Mouse (Mus musculus): ENCODE results near the gene Hectd1. TPM values are rescaled to one million over a fixed set of nuclear protein-coding genes. Genes with fewer than 3 reads are reported as not detected.

Hectd1 gene
- polyA plus RNA-seq, 1 experiment from 2014 or later, result 59.4 TPM

GRCm38 (mm10) chr12:51849902-51850301, 20.6 kb upstream of the Hectd1 start:
- H3K4me1 ChIP-seq (replicated peaks; ENCODE audit: control insufficient read depth, insufficient read depth, low read length), result peaks cover 29% of the 10 kb centered on the region
- H3K4me3 ChIP-seq (ENCODE audit: low read depth, low read length), result no peak overlapping the region; the same call in 1 of the 2 replicates
- ATAC-seq (replicated peaks; ENCODE audit: low FRiP score), result peak; percentile 36
- H3K9me3 ChIP-seq (ENCODE audit: control insufficient read depth, low read length), result no peaks in the 10 kb centered on the region
- DNase-seq (ENCODE audit: low spot score), result no peak
- no peaks in the 10 kb centered on the region for H3K36me3 ChIP-seq (ENCODE audit: control insufficient read depth, insufficient read depth, low read length)
- peak overlapping the region; percentile 80 for H3K27ac ChIP-seq (ENCODE audit: low read depth, low read length)
- H3K27me3 ChIP-seq (replicated peaks; ENCODE audit: control insufficient read depth, insufficient read depth, low read length), result no peaks in the 10 kb centered on the region
- 38% methylated on average over 2 of the region's 2 CpGs for WGBS
- peak overlapping the region; percentile 17; the same call in 1 of the 2 replicates for H3K9ac ChIP-seq (ENCODE audit: low read depth, low read length)
- H3K4me2 ChIP-seq, result peak overlapping the region; percentile 36

- Histone ChIP-seq H3K4me1 (replicated peaks; ENCODE audit: control insufficient read depth, insufficient read depth, low read length) (peaks cover 41% of the 10 kb centered on the region), H3K9me3 (ENCODE audit: control insufficient read depth, low read length) (no peaks in the 10 kb centered on the region), H3K27me3 (replicated peaks; ENCODE audit: control insufficient read depth, insufficient read depth, low read length) (no peaks in the 10 kb centered on the region), H3K9ac (ENCODE audit: low read depth, low read length) (no peak overlapping the region), H3K4me3 (ENCODE audit: low read depth, low read length) (no peak overlapping the region), H3K4me2 (no peak overlapping the region), H3K27ac (ENCODE audit: low read depth, low read length) (no peak overlapping the region), H3K36me3 (ENCODE audit: control insufficient read depth, insufficient read depth, low read length) (no peaks in the 10 kb centered on the region)
- WGBS, result 81% methylated on average over 9 of the region's 9 CpGs
- no peak for DNase-seq (ENCODE audit: low spot score)
- no peak for ATAC-seq (replicated peaks; ENCODE audit: low FRiP score)
Measured at GRCm38 (mm10) chr12:51847953-51848680, 18.8 kb upstream of the Hectd1 start.

GRCm38 (mm10) chr12:51845261-51845660, 15.9 kb upstream of the Hectd1 start:
- ATAC-seq (replicated peaks; ENCODE audit: low FRiP score), result peak; percentile 2; the same call in 1 of the 2 replicates
- Histone ChIP-seq H3K4me2 (peak overlapping the region; percentile 67), H3K9ac (ENCODE audit: low read depth, low read length) (peak overlapping the region; percentile 31; the same call in 1 of the 2 replicates), H3K27me3 (replicated peaks; ENCODE audit: control insufficient read depth, insufficient read depth, low read length) (no peaks in the 10 kb centered on the region), H3K4me1 (replicated peaks; ENCODE audit: control insufficient read depth, insufficient read depth, low read length) (peaks cover 52% of the 10 kb centered on the region), H3K27ac (ENCODE audit: low read depth, low read length) (peak overlapping the region; percentile 95), H3K36me3 (ENCODE audit: control insufficient read depth, insufficient read depth, low read length) (no peaks in the 10 kb centered on the region), H3K4me3 (ENCODE audit: low read depth, low read length) (peak overlapping the region; percentile 50; the same call in 1 of the 2 replicates), H3K9me3 (ENCODE audit: control insufficient read depth, low read length) (no peaks in the 10 kb centered on the region)
- WGBS, result 36% methylated on average over 1 of the region's 1 CpGs
- no peak for DNase-seq (ENCODE audit: low spot score)

GRCm38 (mm10) chr12:51844771-51845256, 15.5 kb upstream of the Hectd1 start:
- under 1% methylated on average over 17 of the region's 17 CpGs for WGBS
- ATAC-seq (replicated peaks; ENCODE audit: low FRiP score) (peak; percentile 98), DNase-seq (ENCODE audit: low spot score) (peak; percentile 90)
- Histone ChIP-seq H3K4me1 (replicated peaks; ENCODE audit: control insufficient read depth, insufficient read depth, low read length) (peaks cover 48% of the 10 kb centered on the region), H3K4me3 (ENCODE audit: low read depth, low read length) (peak overlapping the region; percentile 50), H3K27ac (ENCODE audit: low read depth, low read length) (peak overlapping the region; percentile 95), H3K27me3 (replicated peaks; ENCODE audit: control insufficient read depth, insufficient read depth, low read length) (no peaks in the 10 kb centered on the region), H3K4me2 (peak overlapping the region; percentile 67), H3K9ac (ENCODE audit: low read depth, low read length) (peak overlapping the region; percentile 66), H3K9me3 (ENCODE audit: control insufficient read depth, low read length) (no peaks in the 10 kb centered on the region), H3K36me3 (ENCODE audit: control insufficient read depth, insufficient read depth, low read length) (no peaks in the 10 kb centered on the region)

- Histone ChIP-seq H3K27ac (ENCODE audit: low read depth, low read length) (peak overlapping the region; percentile 95), H3K27me3 (replicated peaks; ENCODE audit: control insufficient read depth, insufficient read depth, low read length) (no peaks in the 10 kb centered on the region), H3K9ac (ENCODE audit: low read depth, low read length) (peak overlapping the region; percentile 66), H3K9me3 (ENCODE audit: control insufficient read depth, low read length) (no peaks in the 10 kb centered on the region), H3K4me1 (replicated peaks; ENCODE audit: control insufficient read depth, insufficient read depth, low read length) (peaks cover 44% of the 10 kb centered on the region), H3K36me3 (ENCODE audit: control insufficient read depth, insufficient read depth, low read length) (no peaks in the 10 kb centered on the region), H3K4me2 (peak overlapping the region; percentile 67), H3K4me3 (ENCODE audit: low read depth, low read length) (peak overlapping the region; percentile 50)
- DNase-seq (ENCODE audit: low spot score) (no peak), ATAC-seq (replicated peaks; ENCODE audit: low FRiP score) (no peak)
- WGBS, result 23% methylated on average over 15 of the region's 15 CpGs
Measured at GRCm38 (mm10) chr12:51843576-51844520, 14.5 kb upstream of the Hectd1 start.

GRCm38 (mm10) chr12:51842081-51842864, 12.9 kb upstream of the Hectd1 start:
- no peaks in the 10 kb centered on the region for H3K36me3 ChIP-seq (ENCODE audit: control insufficient read depth, insufficient read depth, low read length)
- 41% methylated on average over 6 of the region's 6 CpGs for WGBS
- no peak overlapping the region for H3K4me3 ChIP-seq (ENCODE audit: low read depth, low read length)
- no peaks in the 10 kb centered on the region for H3K27me3 ChIP-seq (replicated peaks; ENCODE audit: control insufficient read depth, insufficient read depth, low read length)
- H3K9me3 ChIP-seq (ENCODE audit: control insufficient read depth, low read length), result no peaks in the 10 kb centered on the region
- H3K27ac ChIP-seq (ENCODE audit: low read depth, low read length), result peak overlapping the region; percentile 94
- ATAC-seq (replicated peaks; ENCODE audit: low FRiP score) (peak; percentile 24; the same call in 1 of the 2 replicates), DNase-seq (ENCODE audit: low spot score) (no peak)
- peaks cover 44% of the 10 kb centered on the region for H3K4me1 ChIP-seq (replicated peaks; ENCODE audit: control insufficient read depth, insufficient read depth, low read length)
- H3K9ac ChIP-seq (ENCODE audit: low read depth, low read length), result peak overlapping the region; percentile 52
- peak overlapping the region; percentile 41 for H3K4me2 ChIP-seq

- ATAC-seq (replicated peaks; ENCODE audit: low FRiP score) (no peak), DNase-seq (ENCODE audit: low spot score) (no peak)
- Histone ChIP-seq H3K36me3 (ENCODE audit: control insufficient read depth, insufficient read depth, low read length) (no peaks in the 10 kb centered on the region), H3K4me3 (ENCODE audit: low read depth, low read length) (no peak overlapping the region), H3K4me2 (no peak overlapping the region), H3K9me3 (ENCODE audit: control insufficient read depth, low read length) (no peaks in the 10 kb centered on the region), H3K27ac (ENCODE audit: low read depth, low read length) (no peak overlapping the region), H3K27me3 (replicated peaks; ENCODE audit: control insufficient read depth, insufficient read depth, low read length) (no peaks in the 10 kb centered on the region), H3K4me1 (replicated peaks; ENCODE audit: control insufficient read depth, insufficient read depth, low read length) (peaks cover 38% of the 10 kb centered on the region), H3K9ac (ENCODE audit: low read depth, low read length) (no peak overlapping the region)
- WGBS, result 82% methylated on average over 1 of the region's 1 CpGs
Measured at GRCm38 (mm10) chr12:51839856-51840255, 10.5 kb upstream of the Hectd1 start.

GRCm38 (mm10) chr12:51835219-51835618, 5.9 kb upstream of the Hectd1 start:
- peak; percentile 70 for ATAC-seq (replicated peaks; ENCODE audit: low FRiP score)
- Histone ChIP-seq H3K4me3 (ENCODE audit: low read depth, low read length) (no peak overlapping the region), H3K9me3 (ENCODE audit: control insufficient read depth, low read length) (no peaks in the 10 kb centered on the region), H3K36me3 (ENCODE audit: control insufficient read depth, insufficient read depth, low read length) (no peaks in the 10 kb centered on the region), H3K27me3 (replicated peaks; ENCODE audit: control insufficient read depth, insufficient read depth, low read length) (no peaks in the 10 kb centered on the region), H3K4me2 (no peak overlapping the region), H3K4me1 (replicated peaks; ENCODE audit: control insufficient read depth, insufficient read depth, low read length) (peaks cover 19% of the 10 kb centered on the region), H3K9ac (ENCODE audit: low read depth, low read length) (no peak overlapping the region), H3K27ac (ENCODE audit: low read depth, low read length) (no peak overlapping the region)
- DNase-seq (ENCODE audit: low spot score), result no peak
- 29% methylated on average over 3 of the region's 3 CpGs for WGBS
